Comparison of ENCODE assay signal across 8 mouse cellular contexts in genomic region chr9:67260835-67261599, GRCm38 (mm10).
A peak's percentile ranks its signal among the peaks of the same experiment; 100 is the strongest.
DNase-seq lines count a peak whose midpoint lies in the region; ATAC-seq lines count a peak whose summit lies in the region.

No protein-coding gene starts in this region.

- H3K9me3 ChIP-seq in heart, embryonic 12.5 days (replicated peaks): no peaks in the 10 kb centered on the region

- peak overlapping the region; percentile 45 for H3K27ac ChIP-seq in heart, embryonic 12.5 days (ENCODE audit: poor library complexity, severe bottlenecking)

- H3K4me3 ChIP-seq in heart, embryonic 12.5 days: no peak overlapping the region

- intact Hi-C loops in heart, postnatal 25 days (cut with DNase I): no loop called here
- intact Hi-C loops in gastrocnemius, postnatal 14 days (cut with DNase I; ENCODE audit: low total_unique reads): no loop called here

- peaks cover 39% of the 10 kb centered on the region for H3K36me3 ChIP-seq in heart, embryonic 12.5 days

- peak; percentile 14 to 56 for DNase-seq in heart, adult 18-20 months
- DNase-seq in heart, postnatal 25 days (ENCODE audit: low spot score): no peak
- peak; percentile 37 to 46 for DNase-seq in kidney, postnatal 36 days
- DNase-seq in retina, postnatal 1 day: peak; percentile 88
- DNase-seq in adrenal gland, adult 18-20 months (ENCODE audit: low spot score in 2 of 2): no peak
- DNase-seq in cerebellum, adult 8-10 months: no peak
- no peak for DNase-seq in gastrocnemius, postnatal 14 days

- peaks cover 47% of the 10 kb centered on the region for H3K4me1 ChIP-seq in heart, embryonic 12.5 days (replicated peaks)

- WGBS in heart, embryonic 12.5 days: 36% methylated on average over 13 of the region's 13 CpGs

- peak; percentile 41 for ATAC-seq in heart, embryonic 12.5 days (ENCODE audit: insufficient number of reproducible peaks, low FRiP score)

- H3K27me3 ChIP-seq in heart, embryonic 12.5 days (replicated peaks): no peaks in the 10 kb centered on the region

- H3K4me2 ChIP-seq in heart, embryonic 12.5 days: peak overlapping the region; percentile 7

- H3K9ac ChIP-seq in heart, embryonic 12.5 days: no peak overlapping the region

Comparison
In these comparisons a context has a peak if more than half of its experiments do, and no peak if none do; other contexts are left out.
1. DNase-seq: peak in heart, adult 18-20 months (2 of 2), kidney, postnatal 36 days (2 of 2) and retina, postnatal 1 day (single experiment); none in heart, postnatal 25 days (single experiment), adrenal gland, adult 18-20 months (0 of 2), cerebellum, adult 8-10 months (single experiment) and gastrocnemius, postnatal 14 days (single experiment).